Mouse (Mus musculus): ENCODE results near the gene Gm10721.
"Not testable (repeated sequence)": the region's sequence is repeated elsewhere in the genome, so short reads cannot be mapped to it uniquely, and the experiment has no call there.

DNA sequence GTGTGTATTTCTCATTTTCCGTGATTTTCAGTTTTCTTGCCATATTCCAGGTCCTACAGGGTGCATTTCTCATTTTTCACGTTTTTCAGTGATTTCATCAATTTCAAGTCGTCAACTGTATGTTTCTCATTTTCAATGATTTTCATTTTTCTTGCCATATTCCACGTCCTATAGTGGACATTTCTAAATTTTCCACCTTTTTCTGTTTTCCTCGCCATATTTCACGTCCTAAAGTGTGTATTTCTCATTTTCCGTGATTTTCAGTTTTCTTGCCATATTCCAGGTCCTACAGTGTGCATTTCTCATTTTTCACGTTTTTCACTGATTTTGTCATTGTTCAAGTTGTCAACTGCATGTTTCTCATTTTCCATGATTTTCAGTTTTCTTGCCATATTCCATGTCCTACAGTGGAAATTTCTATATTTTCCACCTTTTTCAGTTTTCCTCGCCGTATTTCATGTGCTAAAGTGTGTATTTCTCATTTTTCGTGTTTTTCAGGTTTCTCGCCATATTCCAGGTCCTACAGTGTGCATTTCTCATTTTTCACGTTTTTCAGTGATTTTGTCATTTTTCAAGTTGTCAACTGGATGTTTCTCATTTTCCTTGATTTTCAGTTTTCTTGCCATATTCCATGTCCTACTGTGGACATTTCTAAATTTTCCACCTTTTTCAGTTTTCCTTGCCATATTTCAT, 9.5 kb downstream of the Gm10721 start:
- not testable (repeated sequence) for TF ChIP-seq POLR2A (IDR thresholded peaks at IDR 0.05; ENCODE audit: borderline replicate concordance, extremely low read depth, insufficient read depth, insufficient read length, poor library complexity, severe bottlenecking); CTCF (IDR thresholded peaks at IDR 0.05; ENCODE audit: borderline replicate concordance, extremely low read depth, insufficient read depth, insufficient read length)
